Mouse (Mus musculus) 416B (cell line): ENCODE data around the gene 2700049A03Rik.

Source experiments
- DNase-seq: peaks from one replicate; pipeline ENCODE4 v3.0.0; 2011; ENCODE audit warnings: low read depth

Gene 2700049A03Rik

GRCm38 (mm10) chr12:71269367-71269766 is 132.7 kb downstream of the 2700049A03Rik start:
- no peak for DNase-seq

GRCm38 (mm10) chr12:71271131-71271530 is 134.5 kb downstream of the 2700049A03Rik start:
- DNase-seq, result no peak

DNA sequence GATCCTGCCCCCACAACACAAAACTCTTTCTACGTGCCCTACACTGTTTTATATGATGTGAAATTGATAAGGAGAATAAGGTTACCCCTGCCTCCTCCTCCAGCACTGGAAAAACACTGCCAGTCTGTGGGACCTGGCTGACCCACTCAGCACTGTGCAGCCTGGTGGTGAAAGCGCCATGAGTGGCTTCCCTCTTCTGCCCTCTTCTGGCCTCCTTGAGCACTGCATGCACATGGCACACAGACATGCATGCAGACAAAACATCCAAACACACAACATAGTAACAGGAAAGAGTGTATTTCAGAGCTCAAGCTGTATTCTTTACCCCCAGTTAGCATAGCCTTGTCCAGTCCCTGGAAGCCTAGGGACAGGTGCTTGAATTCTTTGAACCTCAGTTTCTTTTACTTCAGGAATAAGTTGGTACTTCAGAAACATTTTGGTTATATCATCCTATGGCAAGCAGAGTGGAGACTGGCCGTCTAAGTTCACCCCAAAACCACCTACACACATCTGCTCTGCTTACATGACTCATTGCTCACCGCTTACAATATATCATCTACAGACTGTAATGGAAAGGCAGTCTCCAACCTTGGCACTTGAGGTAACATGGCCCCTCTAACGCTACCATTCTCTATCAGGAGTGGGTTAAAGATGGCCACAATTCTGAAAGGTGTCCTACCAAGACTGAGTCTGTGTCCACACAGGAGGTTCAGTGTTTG is 138.0 kb downstream of the 2700049A03Rik start:
- DNase-seq, result peak; percentile 14

DNA sequence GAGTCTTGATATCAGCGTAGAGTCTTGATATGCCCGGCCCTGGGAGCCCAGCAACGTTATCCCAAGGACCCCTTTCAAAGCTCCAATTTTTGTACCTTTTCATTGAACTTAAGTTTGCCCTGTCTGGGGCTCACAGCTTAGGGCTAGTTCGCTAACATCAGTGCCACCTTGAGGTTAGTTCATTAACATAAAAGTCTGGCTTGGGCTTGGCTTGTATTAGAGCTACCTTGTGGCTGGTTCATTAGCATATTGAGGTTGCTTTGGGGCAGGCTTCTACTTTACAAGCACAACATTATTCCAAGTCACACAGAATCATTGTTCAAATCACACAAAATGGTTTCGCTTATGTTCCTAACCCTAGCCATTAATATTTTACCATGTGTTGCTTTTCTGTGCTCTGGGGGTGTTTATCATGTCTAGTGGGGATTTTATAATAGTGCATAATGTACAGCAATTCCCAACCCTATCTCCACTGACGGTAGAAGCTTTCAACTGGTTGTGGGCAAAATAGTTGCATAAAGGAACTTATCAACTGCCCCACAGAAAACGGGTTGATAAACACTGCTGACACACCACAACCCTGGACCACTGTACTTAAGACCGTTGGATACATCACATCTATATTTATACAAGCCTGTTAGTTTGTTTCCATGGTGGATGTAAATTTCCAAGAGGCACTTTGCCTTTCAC is 139.4 kb downstream of the 2700049A03Rik start:
- no peak for DNase-seq

- no peak for DNase-seq
Measured at GRCm38 (mm10) chr12:71279521-71280262, 143.0 kb downstream of the 2700049A03Rik start.

GRCm38 (mm10) chr12:71281201-71281768 is 144.6 kb downstream of the 2700049A03Rik start:
- DNase-seq, result no peak

- DNase-seq, result peak; percentile 7
Measured at GRCm38 (mm10) chr12:71285399-71285798, 148.8 kb downstream of the 2700049A03Rik start.

DNA sequence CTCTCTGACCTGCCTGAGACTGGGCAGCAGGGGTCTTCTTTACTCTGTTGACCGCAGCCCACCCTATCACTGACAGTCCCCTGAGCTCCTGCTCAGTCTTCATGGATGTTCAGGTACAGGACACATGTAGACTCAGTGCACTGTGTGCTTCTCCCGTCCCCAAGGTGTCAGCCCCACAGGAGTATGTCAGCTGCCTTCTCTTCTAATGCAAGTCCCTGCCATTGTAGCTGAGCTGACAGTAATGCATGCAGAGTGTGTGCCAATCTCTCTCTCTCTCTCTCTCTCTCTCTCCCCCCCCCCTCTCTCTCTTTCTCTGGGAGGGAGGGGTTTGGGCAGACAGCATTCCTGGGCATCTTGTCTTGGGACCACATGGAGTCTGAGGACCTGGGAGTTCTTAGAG is 153.8 kb downstream of the 2700049A03Rik start:
- DNase-seq, result no peak
